Mouse (Mus musculus): ENCODE measurements around the gene Scn10a.

DNA sequence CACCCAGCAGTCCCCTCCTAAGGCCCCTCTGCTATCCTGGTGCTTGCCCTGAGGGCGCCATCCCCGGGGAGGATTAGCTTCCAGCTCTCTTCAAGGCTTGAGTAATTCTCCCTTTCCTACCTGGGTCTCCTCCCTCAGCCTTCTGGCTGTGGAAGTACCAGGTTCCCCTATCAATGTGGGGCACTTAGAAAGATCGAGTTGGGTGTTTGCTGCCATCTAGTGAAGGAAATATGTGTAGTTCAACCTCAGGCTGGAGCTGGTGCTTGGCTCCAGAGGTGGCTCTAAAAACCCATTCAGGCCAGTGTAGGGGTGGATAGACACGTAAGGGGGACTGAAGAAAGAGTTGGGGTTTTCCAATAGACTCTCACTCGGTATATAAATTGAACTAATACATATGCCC, 32.4 kb upstream of the Scn10a start:
- TF ChIP-seq POLR2A (IDR thresholded peaks at IDR 0.05; ENCODE audit: control insufficient read depth in 1 of 2, insufficient read depth in 1 of 2, low read depth in 1 of 2, low read length in 2 of 2, poor library complexity in 1 of 2), result no peak
- TF ChIP-seq USF1 (IDR thresholded peaks at IDR 0.05; ENCODE audit: low read depth, low read length), result no peak
- no peak for TF ChIP-seq USF2 (IDR thresholded peaks at IDR 0.05; ENCODE audit: borderline replicate concordance in 1 of 2, insufficient read depth in 1 of 2, low read depth in 1 of 2, low read length in 2 of 2)
